Mouse (Mus musculus) heart, adult 9 months (tissue): ENCODE results near the gene Lgmn.

Experiments
- DNase-seq, 2 experiments: peaks; one replicate each; pipeline ENCODE4 v3.0.0; 2022; ENCODE audit warnings: low spot score in 2 of 2

Lgmn gene

GRCm38 (mm10) chr12:102439632-102440023 is at the start of gene Lgmn:
Lgmn (minus strand) TSS chr12:102439813.
- DNase-seq, result peak; percentile 98 to 99

- no peak for DNase-seq
These were observed 45.3 kb upstream of the Lgmn start for GRCm38 (mm10) chr12:102484946-102485345.

GRCm38 (mm10) chr12:102480481-102480880 is 40.9 kb upstream of the Lgmn start:
- DNase-seq, result no peak

- DNase-seq, result no peak
These were observed 34.8 kb upstream of the Lgmn start for GRCm38 (mm10) chr12:102474411-102474810.

GRCm38 (mm10) chr12:102468894-102469764 is 29.5 kb upstream of the Lgmn start, which contains the start of gene Golga5:
Golga5 (plus strand) TSS chr12:102469135.
- peak; percentile 97 to 98 for DNase-seq

GRCm38 (mm10) chr12:102468136-102468535 is 28.5 kb upstream of the Lgmn start:
- no peak for DNase-seq

- no peak for DNase-seq
These were observed 25.0 kb upstream of the Lgmn start for GRCm38 (mm10) chr12:102464650-102465049.

GRCm38 (mm10) chr12:102461177-102461576 is 21.6 kb upstream of the Lgmn start:
- no peak for DNase-seq

GRCm38 (mm10) chr12:102460014-102460413 is 20.4 kb upstream of the Lgmn start:
- DNase-seq, result no peak

- no peak for DNase-seq
These were observed 17.0 kb upstream of the Lgmn start for GRCm38 (mm10) chr12:102456467-102457193.

GRCm38 (mm10) chr12:102453581-102453980 is 14.0 kb upstream of the Lgmn start:
- DNase-seq, result peak; percentile 62 to 65

- DNase-seq, result peak in 1 of 2 experiments; percentile 69
These were observed 11.7 kb upstream of the Lgmn start for GRCm38 (mm10) chr12:102451126-102451851.

GRCm38 (mm10) chr12:102450437-102450836 is 10.8 kb upstream of the Lgmn start:
- DNase-seq, result peak in 1 of 2 experiments; percentile 36

GRCm38 (mm10) chr12:102445436-102445835 is 5.8 kb upstream of the Lgmn start:
- DNase-seq, result peak in 1 of 2 experiments; percentile 59

GRCm38 (mm10) chr12:102443676-102444075 is 4.1 kb upstream of the Lgmn start:
- DNase-seq, result no peak

- no peak for DNase-seq
These were observed 3.0 kb upstream of the Lgmn start for GRCm38 (mm10) chr12:102442639-102443038.

GRCm38 (mm10) chr12:102441141-102441540 is 1.5 kb upstream of the Lgmn start:
- DNase-seq, result no peak

- no peak for DNase-seq
These were observed 938 bp upstream of the Lgmn start for GRCm38 (mm10) chr12:102440551-102440950.

GRCm38 (mm10) chr12:102438983-102439631 is 506 bp downstream of the Lgmn start:
- DNase-seq, result no peak

GRCm38 (mm10) chr12:102437952-102438351 is 1.7 kb downstream of the Lgmn start:
- peak; percentile 59 for DNase-seq

- DNase-seq, result no peak
These were observed 2.6 kb downstream of the Lgmn start for GRCm38 (mm10) chr12:102436939-102437526.
